Mouse (Mus musculus) T-helper 2 cell (primary cell): ENCODE results near the gene Akap11.

ENCODE experiments used
- in situ Hi-C: fragments of 300-600 bp; cut with MboI, MseI; formaldehyde crosslinking; loops from one replicate; pipeline ENCODE4 v1.15.1; 2025; ENCODE audit warnings: high pct_unique_total_duplicates

The Akap11 gene

GRCm38 (mm10) chr14:78448807-78449406, 87.7 kb downstream of the Akap11 start:
- in situ Hi-C loops: no loop called here

GRCm38 (mm10) chr14:78448017-78448416, 88.6 kb downstream of the Akap11 start:
- in situ Hi-C loops: no loop called here

- in situ Hi-C loops: no loop called here
Observed at GRCm38 (mm10) chr14:78447542-78447941, 89.1 kb downstream of the Akap11 start.
